Mouse (Mus musculus) kidney, postnatal 4 days (tissue): ENCODE results near the gene Olfr138.

ENCODE experiments used
- DNase-seq, 2 experiments: peaks; one replicate each; pipeline ENCODE4 v3.0.0; 2021; ENCODE audit warnings: mixed read lengths in 2 of 2

The Olfr138 gene

DNA sequence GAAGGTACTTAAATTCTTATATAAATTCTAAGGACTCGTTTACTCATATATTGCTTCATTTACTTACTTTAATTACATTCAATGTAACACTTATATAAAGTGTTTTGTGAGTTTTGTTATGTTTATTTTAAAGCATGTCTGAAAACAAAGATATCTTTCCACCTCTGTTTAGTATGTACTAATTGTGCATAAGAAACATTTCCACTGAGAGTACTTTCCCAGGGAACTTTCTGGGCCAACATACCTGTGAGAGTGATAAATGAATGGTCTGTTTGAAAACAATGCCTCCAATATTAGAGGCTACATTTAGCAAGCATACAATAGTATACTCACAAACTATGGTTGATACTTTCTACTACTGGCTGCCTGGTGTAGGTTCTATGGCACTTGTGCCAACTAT is at the start of gene Olfr138:
Gene Olfr138, plus strand, starts transcription at position 301 of the 400 bp plus-strand sequence.
- no peak for DNase-seq

DNA sequence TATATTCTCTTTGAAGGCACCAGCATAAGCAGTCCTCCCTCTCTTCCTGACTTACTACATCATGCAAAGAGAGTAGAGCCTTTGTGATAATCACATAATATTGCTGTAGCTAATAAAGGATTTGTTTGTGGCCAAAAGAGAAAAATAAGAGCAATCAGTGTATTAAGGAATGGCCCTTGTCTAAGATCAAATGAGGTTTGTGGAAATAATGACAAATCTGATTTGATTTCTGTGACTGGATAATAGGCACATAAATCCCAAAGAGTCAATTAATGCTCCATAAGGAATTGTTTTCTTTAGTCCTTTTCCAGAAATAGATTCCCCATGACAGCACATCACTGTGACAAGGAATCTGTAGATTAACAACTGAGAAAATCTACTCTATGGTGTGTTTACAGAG is 46.6 kb downstream of the Olfr138 start, which contains the start of gene Olfr137:
Gene Olfr137, minus strand, starts transcription at position 101 of the 400 bp plus-strand sequence.
- DNase-seq: no peak
